ENCODE assay signal across 16 mouse cellular contexts in genomic region chr12:35329699-35330098, GRCm38 (mm10).
"Had no signal": no experiment of that assay in that cellular context is flagged by ENCODE, and none has a peak within 500 bp of the region (broad histone marks: within the 10 kb centered on the region; RNA-seq: fewer than 3 reads in every experiment).

No protein-coding gene starts in this region.

- H3K4me3 ChIP-seq: neural tube, embryonic 13.5 days; neural tube, embryonic 15.5 days; stomach, embryonic 15.5 days had no signal

- H3K36me3 ChIP-seq: neural tube, embryonic 13.5 days; neural tube, embryonic 15.5 days; stomach, embryonic 15.5 days had no signal

- H3K9ac ChIP-seq: neural tube, embryonic 13.5 days; neural tube, embryonic 15.5 days; stomach, embryonic 15.5 days had no signal

- H3K4me2 ChIP-seq: neural tube, embryonic 13.5 days; neural tube, embryonic 15.5 days; stomach, embryonic 15.5 days had no signal

- DNase-seq: retina, postnatal 1 day; right cerebral cortex, adult 18-20 months; right cerebral cortex, postnatal 14 days; right cerebral cortex, postnatal 25 days; right cerebral cortex, postnatal 4 days; spleen, adult 18-20 months; thymus, adult 18-20 months; thymus, adult 2 months; thymus, postnatal 14 days; thymus, postnatal 25 days; thymus, postnatal 36 days; thymus, postnatal 4 days had no signal

- H3K4me1 ChIP-seq: neural tube, embryonic 13.5 days; neural tube, embryonic 15.5 days; stomach, embryonic 15.5 days had no signal

- H3K27me3 ChIP-seq: neural tube, embryonic 13.5 days; neural tube, embryonic 15.5 days; stomach, embryonic 15.5 days had no signal

- H3K9me3 ChIP-seq: neural tube, embryonic 13.5 days; neural tube, embryonic 15.5 days; stomach, embryonic 15.5 days had no signal

- H3K27ac ChIP-seq: neural tube, embryonic 13.5 days; neural tube, embryonic 15.5 days; stomach, embryonic 15.5 days; stomach, postnatal 0 days had no signal
